Comparison of ENCODE assay signal across 18 mouse cellular contexts in the genomic region with DNA sequence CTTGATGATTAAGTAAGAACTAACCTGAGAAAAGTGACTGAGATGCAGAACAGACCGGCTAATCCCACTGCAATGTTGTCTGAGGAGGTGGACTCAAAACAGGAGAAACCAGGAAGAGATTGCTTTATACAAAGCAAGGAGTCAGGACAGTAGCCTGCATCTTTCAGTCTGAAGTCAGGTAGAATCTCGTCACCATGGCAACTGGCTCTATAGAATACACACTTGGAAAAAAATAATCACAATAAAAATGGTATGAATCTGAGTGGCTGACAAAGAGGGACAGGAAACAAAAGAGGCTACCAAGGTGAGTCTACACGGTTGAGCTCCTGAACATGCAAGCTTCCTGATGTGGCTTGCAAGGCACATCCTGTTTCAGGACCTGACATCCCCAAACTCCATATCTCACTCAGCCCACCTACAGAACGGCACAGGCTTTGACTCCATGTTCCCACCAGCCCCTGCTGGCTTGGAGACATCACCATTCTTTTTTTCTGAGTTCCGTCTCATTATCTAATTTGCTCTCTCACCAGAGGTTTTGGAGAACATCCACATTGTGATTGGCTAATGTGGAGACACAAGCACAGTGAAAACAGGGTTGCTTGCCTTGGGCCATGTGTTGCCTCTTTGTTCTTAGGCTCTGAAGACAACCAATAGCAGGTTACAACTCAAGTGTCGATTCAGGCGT.
DNase-seq lines count a peak whose midpoint lies in the region; ATAC-seq and TF ChIP-seq lines count a peak whose summit lies in the region.
"Had no signal": no experiment of that assay in that cellular context is flagged by ENCODE, and none has a peak within 500 bp of the region (broad histone marks: within the 10 kb centered on the region; RNA-seq: fewer than 3 reads in every experiment).

No protein-coding gene starts in this region.

- no peaks in the 10 kb centered on the region for H3K27me3 ChIP-seq in forebrain, embryonic 15.5 days
- H3K27me3 ChIP-seq in forebrain, embryonic 11.5 days (ENCODE audit: control insufficient read depth, insufficient read depth, low read length), result no peaks in the 10 kb centered on the region
- no peaks in the 10 kb centered on the region for H3K27me3 ChIP-seq in liver, embryonic 11.5 days (replicated peaks; ENCODE audit: control insufficient read depth, insufficient read depth, low read length)
- no peaks in the 10 kb centered on the region for H3K27me3 ChIP-seq in liver, postnatal 0 days (ENCODE audit: insufficient read depth, low read length)
- H3K27me3 ChIP-seq in forebrain, embryonic 16.5 days (replicated peaks; ENCODE audit: control insufficient read depth, insufficient read depth, low read length), result no peaks in the 10 kb centered on the region
- H3K27me3 ChIP-seq: limb, embryonic 12.5 days; Patski had no signal

- no peak overlapping the region for H3K9ac ChIP-seq in forebrain, embryonic 15.5 days (replicated peaks)
- H3K9ac ChIP-seq in forebrain, embryonic 11.5 days (ENCODE audit: low read length), result no peak overlapping the region
- no peak overlapping the region for H3K9ac ChIP-seq in liver, embryonic 11.5 days (ENCODE audit: low read depth, low read length)
- no peak overlapping the region for H3K9ac ChIP-seq in liver, postnatal 0 days (replicated peaks)
- H3K9ac ChIP-seq in forebrain, embryonic 16.5 days (replicated peaks; ENCODE audit: low read depth, low read length), result no peak overlapping the region
- H3K9ac ChIP-seq: limb, embryonic 12.5 days; liver, embryonic 14.5 days had no signal

- no peak for TF ChIP-seq EP300 in liver, postnatal 0 days (IDR thresholded peaks at IDR 0.05; ENCODE audit: low read depth)

- no peak for TF ChIP-seq CTCF in liver, postnatal 0 days (IDR thresholded peaks at IDR 0.05; ENCODE audit: low read depth)

- H3K4me2 ChIP-seq in forebrain, embryonic 15.5 days (replicated peaks), result no peak overlapping the region
- H3K4me2 ChIP-seq in forebrain, embryonic 11.5 days (ENCODE audit: low read depth, low read length, severe bottlenecking), result no peak overlapping the region
- H3K4me2 ChIP-seq in liver, embryonic 11.5 days, result no peak overlapping the region
- no peak overlapping the region for H3K4me2 ChIP-seq in liver, postnatal 0 days (ENCODE audit: low read depth, low read length)
- H3K4me2 ChIP-seq in forebrain, embryonic 16.5 days (ENCODE audit: low read length), result no peak overlapping the region
- H3K4me2 ChIP-seq: limb, embryonic 12.5 days had no signal

- 49% methylated on average over 7 of the region's 7 CpGs for WGBS in forebrain, embryonic 15.5 days
- 63% methylated on average over 7 of the region's 7 CpGs for WGBS in forebrain, embryonic 11.5 days
- 59% methylated on average over 7 of the region's 7 CpGs for WGBS in liver, embryonic 11.5 days
- 60% methylated on average over 7 of the region's 7 CpGs for WGBS in liver, postnatal 0 days (ENCODE audit: insufficient replicate concordance)
- 55% methylated on average over 7 of the region's 7 CpGs for WGBS in forebrain, embryonic 16.5 days

- H3K9me3 ChIP-seq in forebrain, embryonic 15.5 days, result no peaks in the 10 kb centered on the region
- no peaks in the 10 kb centered on the region for H3K9me3 ChIP-seq in forebrain, embryonic 11.5 days (ENCODE audit: control insufficient read depth, low read length)
- H3K9me3 ChIP-seq in liver, embryonic 11.5 days (ENCODE audit: control insufficient read depth, low read length), result no peaks in the 10 kb centered on the region
- no peaks in the 10 kb centered on the region for H3K9me3 ChIP-seq in liver, postnatal 0 days (ENCODE audit: low read length)
- no peaks in the 10 kb centered on the region for H3K9me3 ChIP-seq in forebrain, embryonic 16.5 days (ENCODE audit: control insufficient read depth, low read length)
- H3K9me3 ChIP-seq: limb, embryonic 12.5 days had no signal

- 0 out of 2 replicates have a peak, but pooled peaks have one; percentile 32 for ATAC-seq in forebrain, embryonic 15.5 days (replicated peaks)
- no peak for ATAC-seq in forebrain, embryonic 11.5 days (replicated peaks; ENCODE audit: low FRiP score)
- ATAC-seq in liver, embryonic 11.5 days (replicated peaks; ENCODE audit: low FRiP score), result no peak
- ATAC-seq in liver, postnatal 0 days, result no peak
- peak; percentile 28; the same call in 1 of the 2 replicates for ATAC-seq in forebrain, embryonic 16.5 days
- ATAC-seq: Patski had no signal

- peak overlapping the region; percentile 19; the same call in 1 of the 2 replicates for H3K27ac ChIP-seq in forebrain, embryonic 15.5 days (replicated peaks)
- no peak overlapping the region for H3K27ac ChIP-seq in forebrain, embryonic 11.5 days (ENCODE audit: low read depth, low read length)
- H3K27ac ChIP-seq in liver, embryonic 11.5 days (ENCODE audit: low read depth, low read length), result peak overlapping the region; percentile 38; the same call in 1 of the 2 replicates
- H3K27ac ChIP-seq in liver, postnatal 0 days (ENCODE audit: low read depth), result no peak overlapping the region
- H3K27ac ChIP-seq in forebrain, embryonic 16.5 days (ENCODE audit: low read length), result no peak overlapping the region
- H3K27ac ChIP-seq: limb, embryonic 12.5 days; liver, embryonic 14.5 days had no signal

- no peak for DNase-seq in forebrain, embryonic 11.5 days (ENCODE audit: low spot score)
- DNase-seq in liver, embryonic 11.5 days (ENCODE audit: low spot score), result no peak
- DNase-seq in liver, postnatal 0 days, result no peak
- DNase-seq in retina, embryonic 14.5 days (ENCODE audit: low spot score), result peak; percentile 25
- DNase-seq in kidney, adult 9 months, result no peak
- DNase-seq: adrenal gland, postnatal 25 days; B cell, adult 2 months; cerebellum, adult 8-10 months; gastrocnemius, postnatal 14 days; heart, postnatal 4 days; layer of hippocampus, adult 9-11 months; right cerebral cortex, adult 18-20 months had no signal

- 0 out of 2 replicates have a peak, but pooled peaks cover 11% of the 10 kb centered on the region for H3K4me1 ChIP-seq in forebrain, embryonic 15.5 days
- H3K4me1 ChIP-seq in forebrain, embryonic 11.5 days (replicated peaks; ENCODE audit: control insufficient read depth, insufficient read depth, low read length), result no peaks in the 10 kb centered on the region; the same call in 1 of the 2 replicates
- no peaks in the 10 kb centered on the region for H3K4me1 ChIP-seq in liver, embryonic 11.5 days (replicated peaks; ENCODE audit: control insufficient read depth, insufficient read depth, low read length)
- no peaks in the 10 kb centered on the region for H3K4me1 ChIP-seq in liver, postnatal 0 days (ENCODE audit: insufficient read depth)
- no peaks in the 10 kb centered on the region; the same call in 1 of the 2 replicates for H3K4me1 ChIP-seq in forebrain, embryonic 16.5 days (replicated peaks; ENCODE audit: control insufficient read depth, insufficient read depth, low read length)
- H3K4me1 ChIP-seq: limb, embryonic 12.5 days had no signal

- H3K4me3 ChIP-seq in forebrain, embryonic 15.5 days, result no peak overlapping the region
- no peak overlapping the region for H3K4me3 ChIP-seq in forebrain, embryonic 11.5 days (ENCODE audit: low read depth, low read length)
- no peak overlapping the region for H3K4me3 ChIP-seq in liver, embryonic 11.5 days (ENCODE audit: low read depth, low read length)
- H3K4me3 ChIP-seq in liver, postnatal 0 days (ENCODE audit: low read depth, low read length), result no peak overlapping the region
- no peak overlapping the region for H3K4me3 ChIP-seq in forebrain, embryonic 16.5 days (replicated peaks; ENCODE audit: low read length)
- H3K4me3 ChIP-seq: limb, embryonic 12.5 days; myocyte had no signal

- H3K36me3 ChIP-seq in forebrain, embryonic 15.5 days, result no peaks in the 10 kb centered on the region
- no peaks in the 10 kb centered on the region for H3K36me3 ChIP-seq in forebrain, embryonic 11.5 days (ENCODE audit: control insufficient read depth, insufficient read depth, low read length)
- no peaks in the 10 kb centered on the region for H3K36me3 ChIP-seq in liver, embryonic 11.5 days (ENCODE audit: control insufficient read depth, insufficient read depth, low read length)
- no peaks in the 10 kb centered on the region for H3K36me3 ChIP-seq in liver, postnatal 0 days (replicated peaks; ENCODE audit: insufficient read depth, low read length)
- H3K36me3 ChIP-seq in forebrain, embryonic 16.5 days (ENCODE audit: control insufficient read depth, insufficient read depth), result no peaks in the 10 kb centered on the region
- H3K36me3 ChIP-seq: limb, embryonic 12.5 days had no signal

Comparison
In these comparisons a context has a peak if more than half of its experiments do, and no peak if none do; other contexts are left out.
1. ATAC-seq: peak in forebrain, embryonic 15.5 days (single experiment) and forebrain, embryonic 16.5 days (single experiment); none in forebrain, embryonic 11.5 days (single experiment), liver, embryonic 11.5 days (single experiment) and liver, postnatal 0 days (single experiment).
2. H3K27ac ChIP-seq: peak in forebrain, embryonic 15.5 days (single experiment) and liver, embryonic 11.5 days (single experiment); none in forebrain, embryonic 11.5 days (single experiment), liver, postnatal 0 days (single experiment) and forebrain, embryonic 16.5 days (single experiment).